Mouse (Mus musculus): ENCODE data around the gene Fcrl6. TPM values are rescaled to one million over a fixed set of nuclear protein-coding genes. Genes with fewer than 3 reads are reported as not detected.

The Fcrl6 gene
- polyA plus RNA-seq, 1 experiment, result not detected

DNA sequence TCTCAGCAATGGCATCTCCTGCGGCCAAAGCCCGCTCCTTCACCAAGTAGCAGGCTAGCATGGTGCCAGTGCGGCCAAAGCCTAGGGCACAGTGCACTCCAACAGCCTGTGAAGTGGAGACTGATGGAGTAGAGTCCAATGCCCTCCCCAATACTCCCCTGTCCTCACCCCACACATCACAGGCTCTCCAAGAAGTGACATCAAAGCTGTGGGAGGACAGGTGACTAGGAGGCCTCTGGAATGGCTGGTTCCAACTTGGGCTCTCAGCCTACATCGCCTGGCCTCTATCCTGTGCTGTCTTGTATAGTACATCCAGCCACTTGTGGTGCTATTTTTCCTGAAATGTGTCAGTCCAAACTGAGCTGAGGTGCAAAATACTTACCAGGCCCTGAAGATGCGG is 29.4 kb upstream of the Fcrl6 start:
- TF ChIP-seq CEBPB (IDR thresholded peaks at IDR 0.05; ENCODE audit: low read depth) (no peak), MYOD1 (IDR thresholded peaks at IDR 0.05; ENCODE audit: control insufficient read depth, insufficient read length, low read depth) (no peak), USF1 (IDR thresholded peaks at IDR 0.05; ENCODE audit: low read depth) (no peak), FOSL1 (IDR thresholded peaks at IDR 0.05; ENCODE audit: insufficient read depth, low read length, poor library complexity, severe bottlenecking) (no peak), CTCF (IDR thresholded peaks at IDR 0.05; ENCODE audit: control insufficient read depth, insufficient read depth, insufficient read length) (no peak), MAX (IDR thresholded peaks at IDR 0.05) (no peak), MYOG (IDR thresholded peaks at IDR 0.05; ENCODE audit: control insufficient read depth, extremely low read depth, insufficient read length) (no peak)
- no peaks in the 10 kb centered on the region for H3K36me3 ChIP-seq (ENCODE audit: control insufficient read depth, insufficient read depth)
- no peaks in the 10 kb centered on the region for H3K79me3 ChIP-seq (ENCODE audit: low read depth)
- no peaks in the 10 kb centered on the region for H3K79me2 ChIP-seq (ENCODE audit: control insufficient read depth, insufficient read depth)
- H3K4me3 ChIP-seq (ENCODE audit: insufficient read depth, poor library complexity, severe bottlenecking), result no peak overlapping the region
- H3ac ChIP-seq (ENCODE audit: control insufficient read depth, insufficient read length, low read depth), result no peak overlapping the region
- no peaks in the 10 kb centered on the region for H3K27me3 ChIP-seq (ENCODE audit: control insufficient read depth, insufficient read depth, insufficient read length)

DNA sequence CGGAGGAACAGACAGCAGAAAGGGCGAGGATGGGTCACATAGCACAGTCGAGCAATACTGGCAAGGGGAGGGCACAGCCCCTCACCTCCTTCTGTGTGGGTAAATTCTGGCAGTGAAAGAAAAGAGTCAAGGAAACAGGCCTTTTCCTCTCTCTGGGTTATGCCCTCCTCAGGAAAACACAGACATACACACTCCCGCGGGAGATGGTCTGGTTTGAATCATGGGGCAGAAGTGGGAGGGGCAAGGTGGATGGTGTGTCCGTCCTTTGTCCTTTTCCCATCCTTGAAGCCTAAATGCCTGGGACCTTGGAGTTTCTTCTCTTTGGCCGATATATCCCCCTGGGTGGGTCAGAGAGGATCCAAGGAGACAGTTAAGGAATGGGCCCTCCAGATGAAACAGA is 27.5 kb upstream of the Fcrl6 start:
- TF ChIP-seq CEBPB (IDR thresholded peaks at IDR 0.05; ENCODE audit: low read depth), result no peak
- no peak for TF ChIP-seq MYOD1 (IDR thresholded peaks at IDR 0.05; ENCODE audit: control insufficient read depth, insufficient read length, low read depth)
- TF ChIP-seq MAX (IDR thresholded peaks at IDR 0.05), result no peak
- TF ChIP-seq CTCF (IDR thresholded peaks at IDR 0.05; ENCODE audit: control insufficient read depth, insufficient read depth, insufficient read length), result no peak
- TF ChIP-seq FOSL1 (IDR thresholded peaks at IDR 0.05; ENCODE audit: insufficient read depth, low read length, poor library complexity, severe bottlenecking), result no peak
- no peak for TF ChIP-seq USF1 (IDR thresholded peaks at IDR 0.05; ENCODE audit: low read depth)
- TF ChIP-seq MYOG (IDR thresholded peaks at IDR 0.05; ENCODE audit: control insufficient read depth, extremely low read depth, insufficient read length), result no peak
- no peak overlapping the region for H3ac ChIP-seq (ENCODE audit: control insufficient read depth, insufficient read length, low read depth)
- H3K79me2 ChIP-seq (ENCODE audit: control insufficient read depth, insufficient read depth), result no peaks in the 10 kb centered on the region
- no peak overlapping the region for H3K4me3 ChIP-seq (ENCODE audit: insufficient read depth, poor library complexity, severe bottlenecking)
- no peaks in the 10 kb centered on the region for H3K36me3 ChIP-seq (ENCODE audit: control insufficient read depth, insufficient read depth)
- no peaks in the 10 kb centered on the region for H3K27me3 ChIP-seq (ENCODE audit: control insufficient read depth, insufficient read depth, insufficient read length)
- H3K79me3 ChIP-seq (ENCODE audit: low read depth), result no peaks in the 10 kb centered on the region

DNA sequence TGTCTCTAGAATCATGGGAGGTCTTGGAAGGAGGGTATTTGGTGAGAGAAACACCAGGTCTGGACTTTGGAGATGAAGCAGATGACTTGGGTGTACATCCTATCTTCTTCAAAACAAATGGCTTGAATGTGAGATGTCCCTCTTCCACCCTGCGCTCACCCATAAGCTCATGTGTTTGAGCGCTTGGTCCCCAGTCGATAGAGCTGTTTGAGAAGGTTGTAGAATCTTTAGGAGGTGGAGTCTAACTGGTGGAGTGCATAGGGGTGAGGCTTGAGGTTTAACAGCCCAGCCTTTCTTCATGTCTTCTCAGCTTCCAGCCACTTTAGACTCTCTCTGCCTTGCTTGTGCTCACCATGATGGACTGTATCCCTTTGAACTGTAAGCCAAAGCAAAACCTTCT is 24.0 kb upstream of the Fcrl6 start:
- H3ac ChIP-seq (ENCODE audit: control insufficient read depth, insufficient read length, low read depth), result no peak overlapping the region
- no peaks in the 10 kb centered on the region for H3K27me3 ChIP-seq (ENCODE audit: control insufficient read depth, insufficient read depth, insufficient read length)
- no peaks in the 10 kb centered on the region for H3K36me3 ChIP-seq (ENCODE audit: control insufficient read depth, insufficient read depth)
- TF ChIP-seq MYOD1 (IDR thresholded peaks at IDR 0.05; ENCODE audit: control insufficient read depth, insufficient read length, low read depth) (no peak), MYOG (IDR thresholded peaks at IDR 0.05; ENCODE audit: control insufficient read depth, extremely low read depth, insufficient read length) (no peak), MAX (IDR thresholded peaks at IDR 0.05) (no peak)
- no peak overlapping the region for H3K4me3 ChIP-seq (ENCODE audit: insufficient read depth, poor library complexity, severe bottlenecking)
- H3K79me3 ChIP-seq (ENCODE audit: low read depth), result no peaks in the 10 kb centered on the region
- H3K79me2 ChIP-seq (ENCODE audit: control insufficient read depth, insufficient read depth), result no peaks in the 10 kb centered on the region

DNA sequence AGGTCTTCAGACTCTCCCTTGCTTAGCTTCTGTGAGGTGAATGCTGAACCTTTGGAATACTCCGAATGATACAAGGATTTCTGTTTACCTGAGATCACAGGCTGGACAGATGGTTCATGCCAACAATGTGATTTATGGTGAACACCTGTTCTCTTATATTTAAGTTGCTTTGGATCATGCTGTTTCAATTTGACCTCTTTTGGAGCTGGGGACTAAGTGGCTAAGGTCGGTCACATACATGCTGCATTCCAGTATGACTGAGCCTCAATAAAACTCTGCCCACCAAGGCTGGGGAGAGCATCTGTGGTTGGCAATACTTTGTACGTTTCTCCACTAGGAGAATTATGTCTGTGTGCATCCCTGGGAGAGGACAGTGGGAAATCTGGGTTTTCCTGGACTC is 21.7 kb upstream of the Fcrl6 start:
- Histone ChIP-seq H3K27me3 (ENCODE audit: control insufficient read depth, insufficient read depth, insufficient read length) (no peaks in the 10 kb centered on the region), H3K36me3 (ENCODE audit: control insufficient read depth, insufficient read depth) (no peaks in the 10 kb centered on the region), H3K79me2 (ENCODE audit: control insufficient read depth, insufficient read depth) (no peaks in the 10 kb centered on the region), H3K4me3 (ENCODE audit: insufficient read depth, poor library complexity, severe bottlenecking) (no peak overlapping the region), H3K79me3 (ENCODE audit: low read depth) (no peaks in the 10 kb centered on the region), H3ac (ENCODE audit: control insufficient read depth, insufficient read length, low read depth) (no peak overlapping the region)
- no peak for TF ChIP-seq USF1 (IDR thresholded peaks at IDR 0.05; ENCODE audit: low read depth)
- no peak for TF ChIP-seq MYOD1 (IDR thresholded peaks at IDR 0.05; ENCODE audit: control insufficient read depth, insufficient read length, low read depth)
- no peak for TF ChIP-seq FOSL1 (IDR thresholded peaks at IDR 0.05; ENCODE audit: insufficient read depth, low read length, poor library complexity, severe bottlenecking)
- no peak for TF ChIP-seq MAX (IDR thresholded peaks at IDR 0.05)
- TF ChIP-seq CTCF (IDR thresholded peaks at IDR 0.05; ENCODE audit: control insufficient read depth, insufficient read depth, insufficient read length), result no peak
- no peak for TF ChIP-seq CEBPB (IDR thresholded peaks at IDR 0.05; ENCODE audit: low read depth)
- no peak for TF ChIP-seq MYOG (IDR thresholded peaks at IDR 0.05; ENCODE audit: control insufficient read depth, extremely low read depth, insufficient read length)

DNA sequence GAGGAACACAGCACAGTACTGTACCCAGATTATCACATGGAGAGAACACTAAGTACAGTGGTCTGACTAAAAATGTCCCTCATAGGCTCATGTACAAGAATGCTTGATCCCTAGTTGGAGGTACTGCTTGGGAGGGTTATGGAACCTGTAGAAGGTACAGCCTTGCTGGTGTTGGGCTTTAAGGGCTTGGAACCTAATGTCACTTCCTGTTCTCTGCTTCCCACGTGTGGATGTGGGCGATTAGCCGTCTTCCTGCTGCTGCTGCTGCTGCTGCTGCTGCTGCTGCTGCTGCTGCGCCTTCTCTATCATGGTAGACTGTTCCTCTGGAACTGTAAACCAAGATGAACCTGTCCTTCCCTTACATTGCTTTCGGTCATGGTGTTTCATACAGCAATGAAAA is 21.2 kb upstream of the Fcrl6 start:
- H3K4me3 ChIP-seq (ENCODE audit: insufficient read depth, poor library complexity, severe bottlenecking), result no peak overlapping the region
- no peak overlapping the region for H3ac ChIP-seq (ENCODE audit: control insufficient read depth, insufficient read length, low read depth)
- no peaks in the 10 kb centered on the region for H3K36me3 ChIP-seq (ENCODE audit: control insufficient read depth, insufficient read depth)
- TF ChIP-seq MAX (IDR thresholded peaks at IDR 0.05) (no peak), MYOD1 (IDR thresholded peaks at IDR 0.05; ENCODE audit: control insufficient read depth, insufficient read length, low read depth) (no peak), CTCF (IDR thresholded peaks at IDR 0.05; ENCODE audit: control insufficient read depth, insufficient read depth, insufficient read length) (no peak), MYOG (IDR thresholded peaks at IDR 0.05; ENCODE audit: control insufficient read depth, extremely low read depth, insufficient read length) (no peak), FOSL1 (IDR thresholded peaks at IDR 0.05; ENCODE audit: insufficient read depth, low read length, poor library complexity, severe bottlenecking) (no peak), USF1 (IDR thresholded peaks at IDR 0.05; ENCODE audit: low read depth) (no peak), CEBPB (IDR thresholded peaks at IDR 0.05; ENCODE audit: low read depth) (no peak)
- no peaks in the 10 kb centered on the region for H3K27me3 ChIP-seq (ENCODE audit: control insufficient read depth, insufficient read depth, insufficient read length)
- H3K79me2 ChIP-seq (ENCODE audit: control insufficient read depth, insufficient read depth), result no peaks in the 10 kb centered on the region
- H3K79me3 ChIP-seq (ENCODE audit: low read depth), result no peaks in the 10 kb centered on the region

DNA sequence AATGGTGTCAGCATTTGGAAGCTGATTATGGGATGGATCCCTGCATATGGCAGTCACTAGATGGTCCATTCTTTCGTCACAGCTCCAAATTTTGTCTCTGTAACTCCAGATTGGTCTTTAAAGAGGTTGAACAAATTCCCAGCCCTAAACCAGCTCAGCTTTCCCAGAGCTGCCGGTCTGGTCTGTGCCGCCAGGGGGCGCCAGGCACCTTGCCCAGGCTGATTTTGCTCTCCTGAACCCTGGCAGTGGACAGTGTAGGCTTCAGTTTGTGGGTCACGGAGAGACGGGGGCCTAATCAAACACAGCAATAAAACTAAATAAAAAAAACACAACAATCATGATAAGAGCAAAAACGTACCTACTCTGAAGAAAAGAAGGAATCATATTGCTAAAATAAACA is 16.9 kb upstream of the Fcrl6 start:
- Histone ChIP-seq H3K79me2 (ENCODE audit: control insufficient read depth, insufficient read depth) (no peaks in the 10 kb centered on the region), H3ac (ENCODE audit: control insufficient read depth, insufficient read length, low read depth) (no peak overlapping the region), H3K79me3 (ENCODE audit: low read depth) (no peaks in the 10 kb centered on the region), H3K4me3 (ENCODE audit: insufficient read depth, poor library complexity, severe bottlenecking) (no peak overlapping the region), H3K27me3 (ENCODE audit: control insufficient read depth, insufficient read depth, insufficient read length) (peaks cover 15% of the 10 kb centered on the region), H3K36me3 (ENCODE audit: control insufficient read depth, insufficient read depth) (no peaks in the 10 kb centered on the region)
- TF ChIP-seq CTCF (IDR thresholded peaks at IDR 0.05; ENCODE audit: control insufficient read depth, insufficient read depth, insufficient read length) (peak; percentile 68), CEBPB (IDR thresholded peaks at IDR 0.05; ENCODE audit: low read depth) (no peak)
